Mouse (Mus musculus) hindlimb bud, embryonic 11.5 days (tissue): ENCODE data around the gene Emilin3.
"Not testable (repeated sequence)": the region's sequence is repeated elsewhere in the genome, so short reads cannot be mapped to it uniquely, and the experiment has no call there.

Source experiments
- DNase-seq: peaks from one replicate; pipeline ENCODE4 v3.0.0-alpha.2; 2012; ENCODE audit warnings: low read depth, low spot score; ENCODE audit errors: extremely low spot score

Gene Emilin3

GRCm38 (mm10) chr2:160912231-160912671 is at the start of gene Emilin3:
Gene Emilin3, minus strand, starts transcription at chr2:160912328.
- no peak for DNase-seq

GRCm38 (mm10) chr2:160960956-160961646 is 49.0 kb upstream of the Emilin3 start:
- DNase-seq, result no peak

GRCm38 (mm10) chr2:160959901-160960300 is 47.8 kb upstream of the Emilin3 start:
- DNase-seq, result no peak

GRCm38 (mm10) chr2:160958737-160959136 is 46.6 kb upstream of the Emilin3 start:
- DNase-seq, result no peak

- not testable (repeated sequence) for DNase-seq
Measured at GRCm38 (mm10) chr2:160957801-160958200, 45.7 kb upstream of the Emilin3 start.

- not testable (repeated sequence) for DNase-seq
Measured at GRCm38 (mm10) chr2:160957307-160957706, 45.2 kb upstream of the Emilin3 start.

GRCm38 (mm10) chr2:160955331-160955730 is 43.2 kb upstream of the Emilin3 start:
- DNase-seq, result no peak

- no peak for DNase-seq
Measured at GRCm38 (mm10) chr2:160954541-160954940, 42.4 kb upstream of the Emilin3 start.

GRCm38 (mm10) chr2:160953131-160953873 is 41.2 kb upstream of the Emilin3 start:
- DNase-seq, result no peak

- DNase-seq, result no peak
Measured at GRCm38 (mm10) chr2:160951595-160951994, 39.5 kb upstream of the Emilin3 start.

GRCm38 (mm10) chr2:160942443-160942842 is 30.3 kb upstream of the Emilin3 start:
- DNase-seq, result no peak

GRCm38 (mm10) chr2:160940930-160941709 is 29.0 kb upstream of the Emilin3 start:
- no peak for DNase-seq

- DNase-seq, result no peak
Measured at GRCm38 (mm10) chr2:160934451-160934850, 22.3 kb upstream of the Emilin3 start.

GRCm38 (mm10) chr2:160933890-160934289 is 21.8 kb upstream of the Emilin3 start:
- DNase-seq, result no peak

- no peak for DNase-seq
Measured at GRCm38 (mm10) chr2:160932981-160933380, 20.9 kb upstream of the Emilin3 start.

GRCm38 (mm10) chr2:160932325-160932724 is 20.2 kb upstream of the Emilin3 start:
- DNase-seq, result no peak

- no peak for DNase-seq
Measured at GRCm38 (mm10) chr2:160931378-160931777, 19.2 kb upstream of the Emilin3 start.

GRCm38 (mm10) chr2:160925203-160925602 is 13.1 kb upstream of the Emilin3 start:
- no peak for DNase-seq

GRCm38 (mm10) chr2:160921285-160921684 is 9.2 kb upstream of the Emilin3 start:
- DNase-seq, result no peak

- no peak for DNase-seq
Measured at GRCm38 (mm10) chr2:160918930-160919215, 6.7 kb upstream of the Emilin3 start.

GRCm38 (mm10) chr2:160918154-160918929 is 6.2 kb upstream of the Emilin3 start:
- no peak for DNase-seq
